Mouse (Mus musculus): ENCODE results near the gene Ifnar2. TPM values are rescaled to one million over a fixed set of nuclear protein-coding genes. Genes with fewer than 3 reads are reported as not detected.

Ifnar2 gene
- total RNA-seq, 1 experiment: 20.6 TPM

DNA sequence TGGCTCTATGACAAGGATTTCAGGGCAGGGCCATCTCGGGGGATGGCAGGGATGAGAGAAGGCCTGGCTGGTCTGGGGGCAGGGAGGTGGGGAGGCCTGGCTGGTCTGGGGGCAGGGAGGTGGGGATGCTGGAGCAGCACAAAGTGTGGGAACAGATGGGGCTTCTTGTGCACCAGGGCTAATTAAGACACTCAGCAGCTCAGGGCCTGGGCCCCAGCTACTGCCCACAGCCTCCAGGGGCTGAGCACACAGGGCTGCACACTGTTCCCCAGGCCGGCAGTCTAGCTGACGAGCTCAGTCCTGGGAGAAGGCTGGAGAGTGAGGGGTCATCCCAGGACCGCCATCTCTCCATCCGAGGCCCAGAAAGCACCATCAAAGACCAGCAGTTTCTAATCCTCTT, 35.1 kb upstream of the Ifnar2 start:
- Histone ChIP-seq H3K9me3 (ENCODE audit: control insufficient read depth, insufficient read depth, low read depth, low read length) (no peaks in the 10 kb centered on the region), H3K4me1 (ENCODE audit: control insufficient read depth in 2 of 2, insufficient read depth in 2 of 2, low read length in 2 of 2, poor library complexity in 1 of 2) (peaks cover 2 to 3% of the 10 kb centered on the region in 2 experiments), H3K9ac (ENCODE audit: insufficient read depth, low read depth, low read length, poor library complexity, severe bottlenecking) (no peak overlapping the region), H3K36me3 (ENCODE audit: control insufficient read depth, insufficient read depth, low read length, poor library complexity, severe bottlenecking) (no peaks in the 10 kb centered on the region), H3K27ac (ENCODE audit: insufficient read depth, low read depth, low read length, poor library complexity, severe bottlenecking) (no peak overlapping the region; the same call in 1 of the 2 replicates), H3K4me3 (ENCODE audit: insufficient read depth in 1 of 2, low read depth in 1 of 2, low read length in 2 of 2, poor library complexity in 1 of 2, severe bottlenecking in 1 of 2) (no peak overlapping the region)
- in situ Hi-C loops (cut with MboI; ENCODE audit: low sequenced_read_pairs in 2 of 2, unreplicated experiment in 2 of 2): no loop called here
- TF ChIP-seq CHD2 (IDR thresholded peaks at IDR 0.05; ENCODE audit: low read depth, low read length): no peak
- TF ChIP-seq HCFC1 (IDR thresholded peaks at IDR 0.05; ENCODE audit: borderline replicate concordance, insufficient read depth, low read length): no peak
- TF ChIP-seq ZNF384 (IDR thresholded peaks at IDR 0.05; ENCODE audit: low read depth, low read length): no peak
- no peak for TF ChIP-seq MAFK (IDR thresholded peaks at IDR 0.05; ENCODE audit: insufficient read depth, low read depth, low read length)
- TF ChIP-seq ZC3H11A (IDR thresholded peaks at IDR 0.05; ENCODE audit: borderline replicate concordance, low read depth, low read length): no peak
- no peak for DNase-seq (ENCODE audit: low read depth, low spot score)

GRCm38 (mm10) chr16:91346491-91346890, 26.1 kb upstream of the Ifnar2 start:
- H3K4me3 ChIP-seq (ENCODE audit: insufficient read depth in 1 of 2, low read depth in 1 of 2, low read length in 2 of 2, poor library complexity in 1 of 2, severe bottlenecking in 1 of 2): no peak overlapping the region
- H3K27ac ChIP-seq (ENCODE audit: insufficient read depth, low read depth, low read length, poor library complexity, severe bottlenecking): no peak overlapping the region
- no peak for TF ChIP-seq ZC3H11A (IDR thresholded peaks at IDR 0.05; ENCODE audit: borderline replicate concordance, low read depth, low read length)
- no peak for TF ChIP-seq ZNF384 (IDR thresholded peaks at IDR 0.05; ENCODE audit: low read depth, low read length)
- in situ Hi-C loops (cut with MboI; ENCODE audit: low sequenced_read_pairs in 2 of 2, unreplicated experiment in 2 of 2): no loop called here
- H3K36me3 ChIP-seq (ENCODE audit: control insufficient read depth, insufficient read depth, low read length, poor library complexity, severe bottlenecking): no peaks in the 10 kb centered on the region
- H3K9me3 ChIP-seq (ENCODE audit: control insufficient read depth, insufficient read depth, low read depth, low read length): no peaks in the 10 kb centered on the region
- H3K4me1 ChIP-seq (ENCODE audit: control insufficient read depth in 2 of 2, insufficient read depth in 2 of 2, low read length in 2 of 2, poor library complexity in 1 of 2): no peaks in the 10 kb centered on the region
- no peak for DNase-seq (ENCODE audit: low read depth, low spot score)
- H3K9ac ChIP-seq (ENCODE audit: insufficient read depth, low read depth, low read length, poor library complexity, severe bottlenecking): no peak overlapping the region

GRCm38 (mm10) chr16:91347491-91348263, 24.9 kb upstream of the Ifnar2 start:
- no peaks in the 10 kb centered on the region for H3K36me3 ChIP-seq (ENCODE audit: control insufficient read depth, insufficient read depth, low read length, poor library complexity, severe bottlenecking)
- no peak for DNase-seq (ENCODE audit: low read depth, low spot score)
- in situ Hi-C loops (cut with MboI; ENCODE audit: low sequenced_read_pairs in 2 of 2, unreplicated experiment in 2 of 2): no loop called here
- no peak overlapping the region for H3K27ac ChIP-seq (ENCODE audit: insufficient read depth, low read depth, low read length, poor library complexity, severe bottlenecking)
- H3K4me3 ChIP-seq (ENCODE audit: insufficient read depth in 1 of 2, low read depth in 1 of 2, low read length in 2 of 2, poor library complexity in 1 of 2, severe bottlenecking in 1 of 2): no peak overlapping the region
- no peak overlapping the region for H3K9ac ChIP-seq (ENCODE audit: insufficient read depth, low read depth, low read length, poor library complexity, severe bottlenecking)
- H3K9me3 ChIP-seq (ENCODE audit: control insufficient read depth, insufficient read depth, low read depth, low read length): no peaks in the 10 kb centered on the region
- no peaks in the 10 kb centered on the region for H3K4me1 ChIP-seq (ENCODE audit: control insufficient read depth in 2 of 2, insufficient read depth in 2 of 2, low read length in 2 of 2, poor library complexity in 1 of 2)
- TF ChIP-seq ZNF384 (IDR thresholded peaks at IDR 0.05; ENCODE audit: low read depth, low read length): no peak
- TF ChIP-seq HCFC1 (IDR thresholded peaks at IDR 0.05; ENCODE audit: borderline replicate concordance, insufficient read depth, low read length): no peak
- no peak for TF ChIP-seq MAFK (IDR thresholded peaks at IDR 0.05; ENCODE audit: insufficient read depth, low read depth, low read length)
- TF ChIP-seq CHD2 (IDR thresholded peaks at IDR 0.05; ENCODE audit: low read depth, low read length): no peak
- no peak for TF ChIP-seq ZC3H11A (IDR thresholded peaks at IDR 0.05; ENCODE audit: borderline replicate concordance, low read depth, low read length)

DNA sequence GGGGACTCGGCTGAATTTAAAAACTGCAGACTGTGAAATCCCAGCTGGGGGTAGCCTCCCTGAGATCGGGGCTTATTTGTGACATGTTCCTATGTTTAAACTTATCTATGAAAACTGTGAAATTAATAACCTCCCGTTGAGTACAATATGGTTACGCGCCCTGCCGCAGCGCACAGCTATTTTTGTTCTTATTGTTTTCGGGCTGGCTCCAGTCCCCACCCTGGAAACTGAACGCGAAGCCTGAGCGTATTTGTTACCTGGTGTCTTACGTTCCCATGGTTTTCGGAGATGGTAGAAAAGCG, 24.4 kb upstream of the Ifnar2 start:
- Histone ChIP-seq H3K36me3 (ENCODE audit: control insufficient read depth, insufficient read depth, low read length, poor library complexity, severe bottlenecking) (no peaks in the 10 kb centered on the region), H3K4me3 (ENCODE audit: insufficient read depth in 1 of 2, low read depth in 1 of 2, low read length in 2 of 2, poor library complexity in 1 of 2, severe bottlenecking in 1 of 2) (no peak overlapping the region), H3K27ac (ENCODE audit: insufficient read depth, low read depth, low read length, poor library complexity, severe bottlenecking) (no peak overlapping the region), H3K4me1 (ENCODE audit: control insufficient read depth in 2 of 2, insufficient read depth in 2 of 2, low read length in 2 of 2, poor library complexity in 1 of 2) (no peaks in the 10 kb centered on the region), H3K9ac (ENCODE audit: insufficient read depth, low read depth, low read length, poor library complexity, severe bottlenecking) (no peak overlapping the region), H3K9me3 (ENCODE audit: control insufficient read depth, insufficient read depth, low read depth, low read length) (no peaks in the 10 kb centered on the region)
- TF ChIP-seq MAFK (IDR thresholded peaks at IDR 0.05; ENCODE audit: insufficient read depth, low read depth, low read length) (no peak), ZC3H11A (IDR thresholded peaks at IDR 0.05; ENCODE audit: borderline replicate concordance, low read depth, low read length) (no peak), CHD2 (IDR thresholded peaks at IDR 0.05; ENCODE audit: low read depth, low read length) (no peak), ZNF384 (IDR thresholded peaks at IDR 0.05; ENCODE audit: low read depth, low read length) (no peak), HCFC1 (IDR thresholded peaks at IDR 0.05; ENCODE audit: borderline replicate concordance, insufficient read depth, low read length) (no peak)
- no peak for DNase-seq (ENCODE audit: low read depth, low spot score)
- in situ Hi-C loops (cut with MboI; ENCODE audit: low sequenced_read_pairs in 2 of 2, unreplicated experiment in 2 of 2): no loop called here
